Mouse (Mus musculus): ENCODE measurements around the gene Dip2b.

Gene Dip2b

DNA sequence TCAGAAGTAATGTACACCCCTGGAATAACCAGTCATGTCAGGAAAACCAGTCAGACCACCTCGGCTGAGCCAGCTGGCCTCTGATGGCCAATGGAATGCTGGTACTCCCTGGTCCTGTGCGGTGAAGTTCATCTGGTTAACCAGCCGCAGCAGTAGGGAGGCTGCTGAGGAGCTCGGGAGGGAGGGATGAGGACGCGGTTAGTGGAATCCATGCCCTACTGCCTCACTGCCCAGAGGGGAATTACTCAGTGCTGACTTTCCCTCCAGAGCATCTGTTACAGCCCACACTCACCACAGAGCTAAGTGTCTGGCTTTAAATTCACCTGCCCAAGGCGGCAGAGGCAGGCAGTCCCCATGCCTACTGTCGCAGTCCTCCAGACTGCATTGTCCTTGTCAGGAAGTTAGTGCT is 51.2 kb downstream of the Dip2b start:
- DNase-seq, result peak; percentile 28

DNA sequence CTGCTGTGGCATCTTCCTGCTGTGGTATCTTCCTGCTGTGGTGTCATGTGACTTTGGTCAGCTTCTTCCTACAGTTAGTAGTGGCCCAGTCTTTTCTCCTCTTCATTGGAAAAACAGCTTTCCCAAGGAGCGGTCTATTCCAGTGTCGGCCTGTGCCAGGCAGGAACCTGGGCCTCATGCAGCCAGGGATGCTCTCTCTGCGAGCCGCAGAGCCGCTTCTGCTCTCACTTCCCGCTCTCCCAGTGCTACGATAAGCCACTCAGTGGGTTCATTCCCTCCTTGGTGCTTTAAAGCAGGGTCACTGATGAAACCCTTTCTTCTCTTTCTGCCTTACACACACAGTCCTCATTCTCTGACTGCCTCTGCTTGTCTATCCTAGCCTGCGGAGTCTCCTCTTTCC is 53.4 kb downstream of the Dip2b start:
- no peak for DNase-seq

DNA sequence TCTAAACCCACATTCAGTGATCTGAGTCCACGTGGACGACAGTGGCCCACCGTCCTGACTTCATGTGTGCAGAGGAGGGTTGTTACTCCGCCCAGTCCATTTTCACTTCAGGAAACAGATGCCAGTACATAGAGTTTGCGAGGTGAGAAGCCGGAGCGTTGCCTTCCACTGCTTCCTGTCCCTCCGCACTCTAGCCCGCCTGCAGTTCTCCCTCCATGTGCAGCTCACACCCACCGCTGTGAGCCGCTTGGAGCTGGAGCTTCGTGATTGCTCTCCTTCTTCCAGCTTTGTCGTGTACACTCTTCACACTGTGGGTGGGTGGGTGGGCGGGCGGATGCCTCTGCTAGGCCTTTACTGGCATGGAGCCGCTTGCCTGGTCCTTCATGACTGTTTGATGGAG is 53.8 kb downstream of the Dip2b start:
- no peak for DNase-seq

DNA sequence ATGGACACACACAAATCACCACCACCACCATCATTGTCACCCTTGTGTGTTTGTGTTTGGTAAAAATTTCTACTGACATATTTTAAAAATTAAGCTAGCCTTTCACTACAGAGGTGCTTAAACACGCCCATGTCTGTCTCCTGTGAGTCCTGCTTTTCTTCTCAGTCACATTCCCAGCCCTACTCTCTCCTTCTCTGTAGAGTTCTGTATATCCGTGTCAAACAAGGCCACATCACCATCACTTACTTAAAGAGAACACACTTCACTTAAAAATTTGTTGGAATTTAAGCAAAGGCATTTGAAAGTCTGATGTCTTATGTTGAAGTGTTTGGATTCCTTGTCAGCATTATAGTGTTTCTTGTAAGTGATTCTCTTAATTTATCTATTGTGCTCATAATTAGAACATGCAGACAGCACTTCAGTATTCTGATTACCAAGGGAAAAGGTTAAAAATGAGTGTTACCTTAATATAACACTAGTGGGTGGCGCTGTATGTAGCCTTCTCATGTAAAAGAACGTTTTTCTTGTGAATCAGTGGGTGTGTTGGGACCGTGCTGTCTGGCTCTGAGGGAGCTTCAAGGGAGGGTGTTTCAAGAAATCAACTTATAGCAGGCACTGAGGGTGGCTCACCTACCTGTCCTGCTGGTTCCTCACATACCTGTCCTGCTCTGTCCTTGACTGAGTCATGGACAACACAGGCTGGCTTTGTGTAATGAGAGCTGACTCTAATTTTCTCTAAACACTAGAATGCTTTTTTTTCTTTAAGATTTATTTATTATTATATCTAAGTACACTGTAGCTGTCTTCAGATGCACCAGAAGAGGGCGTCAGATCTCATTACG is 58.3 kb downstream of the Dip2b start:
- no peak for DNase-seq

DNA sequence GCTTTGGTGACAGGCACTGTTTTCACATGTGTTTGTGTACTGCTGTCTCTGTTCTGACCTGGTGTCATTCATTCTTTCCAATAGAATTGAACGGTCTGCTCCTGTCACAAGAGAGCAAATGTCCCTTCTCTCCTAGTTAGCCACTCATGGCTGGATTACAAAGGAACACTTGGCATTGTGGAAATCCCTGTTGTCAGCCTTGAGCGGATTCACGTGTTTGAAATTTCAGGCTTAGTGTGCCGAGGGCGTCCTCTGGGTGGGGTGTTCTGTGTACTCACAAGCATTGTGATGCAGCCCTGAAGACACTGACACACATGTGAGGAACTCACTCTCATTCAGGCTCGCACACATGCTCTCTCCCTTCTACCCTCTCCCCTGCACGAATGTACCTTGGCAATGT is 61.9 kb downstream of the Dip2b start:
- no peak for DNase-seq

DNA sequence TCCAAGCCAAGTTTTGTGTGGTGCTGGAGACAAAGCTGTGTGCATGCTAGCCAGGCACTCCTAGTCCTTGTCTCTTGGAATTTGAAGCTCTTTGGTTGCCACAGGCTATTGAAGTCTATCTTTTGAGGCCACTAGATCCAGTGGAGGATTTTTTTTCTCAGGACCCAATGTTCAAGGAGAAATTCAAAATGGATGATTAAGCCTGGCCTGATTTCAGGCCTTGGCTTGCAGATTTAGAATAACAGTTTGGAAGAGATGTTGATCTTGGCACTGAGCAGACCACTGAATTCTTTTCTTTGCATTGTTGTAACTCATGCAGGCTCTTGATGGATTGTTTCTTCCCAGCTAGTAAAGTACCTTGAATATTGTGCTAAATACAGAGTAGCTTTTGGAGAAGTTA is 62.7 kb downstream of the Dip2b start:
- DNase-seq, result no peak

DNA sequence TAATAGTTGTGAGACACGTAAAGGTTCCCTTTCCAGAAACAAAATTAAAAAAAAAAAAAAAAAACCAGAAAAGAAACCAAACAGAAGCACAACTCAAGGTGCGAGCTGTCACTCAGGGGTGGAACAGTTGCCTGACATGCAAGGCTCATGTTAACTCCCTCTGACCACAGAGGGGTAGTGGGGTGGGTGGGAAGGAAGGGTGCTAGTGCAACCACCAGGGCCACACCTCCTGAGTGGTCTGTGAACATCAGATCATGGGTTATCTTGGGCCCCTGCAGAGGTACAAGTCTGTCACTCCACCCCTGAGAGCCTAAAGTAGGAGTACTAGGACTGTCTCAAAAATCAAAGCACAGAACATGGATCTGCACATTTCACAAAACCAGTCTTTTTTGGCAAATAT is 65.7 kb downstream of the Dip2b start:
- no peak for DNase-seq

DNA sequence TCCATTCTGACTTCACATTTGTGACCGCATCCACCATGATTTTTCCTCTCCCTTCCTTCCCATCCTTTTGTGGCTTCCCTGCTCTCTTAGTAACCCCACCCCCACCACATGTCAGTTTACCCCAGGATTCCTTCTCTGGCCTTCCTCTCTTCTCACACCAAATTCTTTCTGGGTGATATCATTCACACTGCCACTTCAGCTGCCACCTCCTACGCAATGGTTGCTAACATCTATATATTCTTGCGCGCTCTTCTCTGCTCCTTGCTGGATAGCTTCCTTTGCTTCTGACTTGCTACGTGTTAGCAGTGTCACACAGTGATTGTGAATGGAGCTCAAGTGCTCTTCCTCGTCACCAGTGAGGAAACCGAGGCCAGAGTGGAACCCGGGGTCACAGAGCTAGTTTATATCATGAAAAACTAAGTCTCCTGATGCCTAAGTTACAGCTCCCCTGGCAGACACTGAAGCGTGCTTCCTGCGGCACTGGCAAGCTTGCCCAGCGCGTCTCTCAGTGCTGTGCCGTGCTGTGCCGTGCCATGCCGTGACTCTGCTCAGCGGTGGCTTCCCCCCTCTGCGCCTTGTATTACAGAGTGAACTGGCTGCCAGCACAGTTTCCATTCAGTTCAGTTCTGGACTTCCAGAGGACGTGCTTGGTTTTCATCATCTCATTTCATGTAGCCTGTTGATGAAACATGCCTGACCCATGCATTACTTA is 69.8 kb downstream of the Dip2b start:
- no peak for DNase-seq

DNA sequence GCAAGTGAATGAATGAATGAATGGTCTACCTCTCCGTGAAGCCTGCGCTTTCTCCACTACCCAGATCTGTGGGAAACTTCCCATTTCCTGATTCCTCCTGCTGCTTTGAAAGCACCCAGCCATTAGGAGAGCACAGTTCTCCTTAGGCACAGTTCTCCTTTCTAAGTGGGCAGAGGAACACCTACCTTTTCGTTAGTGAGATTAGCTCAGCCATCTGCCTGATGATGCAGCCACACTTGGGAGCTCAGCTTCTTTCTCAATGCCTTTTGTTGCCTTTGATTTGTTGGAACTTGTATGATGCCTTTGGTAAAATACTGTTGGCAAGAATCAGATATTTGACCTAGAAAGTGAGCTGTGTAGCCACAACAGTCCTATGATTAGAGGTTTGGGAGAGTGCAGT is 71.5 kb downstream of the Dip2b start:
- no peak for DNase-seq

DNA sequence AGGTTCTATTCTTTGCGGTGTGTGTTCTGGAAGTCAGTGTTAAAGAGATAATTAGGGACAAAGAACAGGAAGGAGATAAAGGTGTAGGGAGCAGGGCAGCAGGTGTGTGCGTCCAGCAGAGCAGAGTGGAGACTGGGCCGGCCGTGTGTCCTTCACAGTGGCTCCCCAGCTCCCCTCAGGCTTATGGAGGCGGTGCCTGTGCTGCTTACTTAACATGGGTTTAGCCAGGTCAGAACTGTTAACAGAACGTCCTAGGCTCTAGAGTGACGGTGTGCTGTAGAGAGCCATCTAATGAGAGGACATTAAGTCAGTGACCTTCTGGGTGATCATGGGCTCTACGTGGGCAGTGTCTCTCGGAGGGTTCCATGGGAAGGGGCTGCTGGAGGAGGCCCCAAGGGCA is 73.4 kb downstream of the Dip2b start:
- no peak for DNase-seq

DNA sequence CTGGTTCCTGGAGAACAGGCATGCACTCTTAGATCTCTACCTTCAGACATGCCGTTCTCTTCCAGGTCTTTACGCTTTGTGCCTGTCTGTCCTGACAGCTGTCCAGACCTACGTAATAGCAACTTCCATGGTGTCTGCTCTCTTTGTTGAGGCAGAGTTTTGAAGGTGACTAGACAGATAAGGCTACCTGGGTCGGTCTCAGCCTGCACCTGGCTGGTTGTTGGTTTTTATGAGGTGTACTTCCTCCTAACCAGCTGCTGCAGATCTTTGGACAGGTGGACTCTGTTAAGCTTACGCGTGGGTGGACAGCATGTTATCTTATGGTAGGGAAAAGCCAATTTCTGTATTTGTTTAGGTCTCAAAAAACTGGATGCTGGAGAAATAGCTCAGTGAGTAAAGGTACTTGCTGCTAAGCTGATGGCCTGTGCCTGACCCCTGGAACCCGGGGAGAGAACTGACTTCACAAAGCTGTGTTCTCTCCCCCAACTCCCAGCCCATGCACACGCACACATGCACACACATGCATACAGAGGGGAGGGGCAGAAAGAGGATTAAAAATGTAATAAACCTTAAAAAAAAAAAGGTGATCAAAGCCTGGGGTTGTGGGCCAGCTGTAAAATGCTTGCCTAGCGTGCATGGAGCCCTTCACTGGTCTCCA is 74.0 kb downstream of the Dip2b start:
- DNase-seq, result no peak

DNA sequence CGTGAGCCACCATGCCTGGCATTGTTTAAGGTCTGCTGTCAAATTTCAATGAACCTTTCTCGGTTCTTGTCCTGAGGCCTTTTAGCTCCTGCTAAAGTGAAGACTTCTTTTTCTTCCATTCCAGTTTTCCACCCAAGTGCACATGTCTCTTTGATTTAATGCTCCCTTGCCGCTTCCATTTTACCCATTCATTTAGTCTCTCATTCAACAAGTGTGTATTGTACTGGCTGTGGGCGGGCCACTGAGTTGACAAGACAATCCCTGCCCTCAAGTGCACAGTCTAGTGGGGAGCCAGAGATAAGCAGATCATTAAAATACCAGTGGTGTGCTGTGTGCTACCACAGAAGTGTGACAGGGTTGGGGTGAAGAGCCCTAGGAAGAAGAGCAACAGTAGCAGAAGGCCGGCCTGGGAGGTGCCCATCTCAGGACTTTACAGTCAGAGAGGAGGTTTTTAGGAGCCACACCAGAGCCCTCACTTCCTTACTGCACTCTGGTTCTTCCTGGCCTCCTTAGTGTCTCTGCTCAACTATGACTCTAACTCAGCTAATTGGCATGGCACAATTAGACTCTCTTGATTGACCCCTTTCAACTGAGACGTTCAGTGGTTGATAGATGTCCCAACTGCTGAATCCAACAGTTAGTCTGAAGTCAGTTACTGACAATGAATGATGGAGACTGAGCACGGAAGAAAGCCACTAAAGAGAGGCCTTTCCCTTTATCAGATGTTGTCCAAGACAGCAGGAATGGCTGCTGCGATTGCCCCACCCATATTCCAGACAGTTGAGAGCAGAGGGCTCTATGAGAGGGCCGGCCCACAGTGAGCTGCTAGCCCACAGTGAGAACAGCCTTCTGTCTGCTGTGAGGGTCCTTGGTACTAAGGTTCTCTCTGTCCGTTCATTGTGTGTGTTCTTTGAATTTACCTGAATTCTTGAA is 75.1 kb downstream of the Dip2b start:
- DNase-seq, result no peak

DNA sequence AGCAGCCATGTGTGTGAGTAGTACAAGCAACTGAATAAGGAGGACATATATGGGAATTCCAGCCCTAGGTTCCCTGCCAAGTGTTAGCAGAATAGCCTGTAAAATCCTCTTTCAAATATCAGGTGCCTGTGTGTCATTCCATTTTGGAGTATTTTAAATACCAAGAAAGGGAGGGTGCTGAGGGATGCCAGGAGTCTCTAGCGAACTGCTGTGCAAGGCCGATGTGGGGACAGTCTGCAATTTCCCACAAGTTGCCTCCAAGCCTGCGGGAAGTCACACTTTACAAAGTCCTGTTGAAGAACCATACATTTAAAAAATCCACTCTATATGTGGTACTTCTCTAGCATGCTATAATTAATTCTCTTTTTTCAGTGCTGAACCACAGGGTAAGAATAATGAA is 77.0 kb downstream of the Dip2b start:
- DNase-seq, result no peak

DNA sequence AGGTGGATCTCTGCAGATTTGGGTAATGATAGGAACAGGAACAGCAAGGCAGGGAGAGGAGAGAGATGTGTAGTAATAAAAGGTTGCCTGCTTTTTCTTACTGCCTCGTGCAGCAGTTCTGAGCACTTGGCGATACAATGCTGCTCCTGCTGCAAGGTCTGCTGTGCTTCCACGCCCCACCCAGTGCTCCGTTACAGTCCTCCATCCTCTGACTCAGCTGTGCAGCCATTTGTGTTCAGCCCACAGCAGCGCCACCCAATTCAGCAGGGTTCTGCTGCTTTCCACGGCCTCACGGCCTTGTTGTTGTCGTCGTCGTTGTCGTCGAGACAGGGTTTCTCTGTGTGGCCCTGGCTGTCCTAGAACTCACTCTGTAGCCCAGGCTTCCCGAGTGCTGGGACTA is 77.9 kb downstream of the Dip2b start:
- no peak for DNase-seq

DNA sequence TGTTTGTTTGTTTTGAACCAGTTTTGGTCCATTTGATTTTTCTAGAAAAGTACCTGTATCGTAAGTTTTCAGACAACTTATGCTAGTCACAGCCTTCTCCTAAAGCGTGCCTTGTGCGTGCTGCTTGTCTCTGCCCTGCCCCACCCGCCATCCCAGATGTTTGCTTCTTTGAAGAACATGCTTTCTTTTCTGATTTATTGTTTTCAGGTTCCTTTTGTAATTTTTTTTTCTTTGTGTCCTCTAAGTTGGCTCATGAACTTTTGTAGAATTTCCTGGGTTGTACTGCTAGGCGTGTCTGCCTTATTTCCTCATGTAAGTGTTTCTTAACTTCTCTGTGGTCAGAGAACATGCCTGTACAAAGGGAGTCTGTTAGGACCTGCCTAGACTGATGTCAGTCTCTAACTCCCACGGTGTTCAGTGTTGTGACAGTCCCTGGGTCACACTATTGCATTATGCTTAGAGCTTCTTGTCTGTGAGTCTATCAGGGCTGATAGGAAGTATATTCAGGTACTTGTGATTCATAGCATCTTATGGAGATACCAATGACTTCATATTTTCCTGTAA is 80.8 kb downstream of the Dip2b start:
- no peak for DNase-seq

DNA sequence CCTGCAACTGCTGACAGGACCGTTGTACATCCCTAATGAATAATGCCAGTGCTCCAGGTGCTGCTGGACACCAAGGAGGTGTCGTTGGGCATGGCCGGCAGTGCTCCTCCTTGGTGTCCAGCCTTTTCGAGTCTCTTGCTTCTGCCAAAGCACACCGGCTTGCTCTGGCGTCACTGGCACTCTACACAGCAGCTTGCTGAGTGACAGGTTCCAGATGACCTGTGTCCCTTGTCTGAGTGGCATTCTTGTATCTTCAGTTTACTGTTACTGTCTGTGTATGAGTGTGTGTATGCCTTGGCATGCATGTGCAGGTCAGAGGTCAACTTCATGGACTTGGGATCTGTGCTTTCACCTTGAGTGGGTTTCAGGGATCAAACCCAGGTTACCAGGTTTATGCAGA is 83.0 kb downstream of the Dip2b start:
- no peak for DNase-seq

DNA sequence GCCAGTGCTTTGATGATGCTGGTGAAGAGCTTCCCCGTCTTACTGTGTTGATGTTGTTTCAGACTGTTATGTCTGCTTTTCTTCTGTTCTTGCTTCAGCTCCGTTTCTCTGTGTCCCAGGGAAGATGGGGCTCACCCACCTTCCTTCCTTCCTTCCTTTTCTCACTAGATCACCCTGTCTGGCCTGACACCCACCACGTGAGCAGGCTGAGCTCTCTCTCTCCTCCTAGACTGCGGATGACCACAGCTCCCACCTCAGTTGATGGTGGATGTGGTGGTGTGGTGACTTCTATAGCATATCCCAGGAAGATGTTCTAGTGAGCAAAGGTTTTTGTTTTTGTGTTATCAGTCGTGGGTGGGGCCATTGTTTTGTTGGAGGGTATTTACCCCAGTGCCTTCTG is 85.4 kb downstream of the Dip2b start:
- no peak for DNase-seq

DNA sequence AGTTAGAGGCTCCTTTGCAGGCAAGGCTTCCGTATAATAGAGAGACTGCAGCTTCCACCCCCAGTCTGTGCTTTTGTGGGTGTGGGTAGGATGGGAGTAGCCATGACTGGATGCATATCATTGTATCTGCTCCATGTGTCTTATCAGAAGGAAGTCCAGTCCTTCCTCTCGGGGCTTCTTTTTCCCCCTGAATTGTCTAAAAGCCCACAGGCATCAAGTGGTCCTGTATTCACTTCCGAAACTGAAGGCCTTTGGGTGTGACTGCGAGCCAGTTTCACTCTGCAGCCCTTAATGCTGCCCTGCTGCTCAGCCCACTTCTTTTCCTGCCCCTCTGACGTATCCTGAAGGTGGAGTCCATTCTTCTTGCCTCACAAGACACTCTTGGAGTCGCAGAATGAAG is 86.8 kb downstream of the Dip2b start:
- DNase-seq, result peak; percentile 23

DNA sequence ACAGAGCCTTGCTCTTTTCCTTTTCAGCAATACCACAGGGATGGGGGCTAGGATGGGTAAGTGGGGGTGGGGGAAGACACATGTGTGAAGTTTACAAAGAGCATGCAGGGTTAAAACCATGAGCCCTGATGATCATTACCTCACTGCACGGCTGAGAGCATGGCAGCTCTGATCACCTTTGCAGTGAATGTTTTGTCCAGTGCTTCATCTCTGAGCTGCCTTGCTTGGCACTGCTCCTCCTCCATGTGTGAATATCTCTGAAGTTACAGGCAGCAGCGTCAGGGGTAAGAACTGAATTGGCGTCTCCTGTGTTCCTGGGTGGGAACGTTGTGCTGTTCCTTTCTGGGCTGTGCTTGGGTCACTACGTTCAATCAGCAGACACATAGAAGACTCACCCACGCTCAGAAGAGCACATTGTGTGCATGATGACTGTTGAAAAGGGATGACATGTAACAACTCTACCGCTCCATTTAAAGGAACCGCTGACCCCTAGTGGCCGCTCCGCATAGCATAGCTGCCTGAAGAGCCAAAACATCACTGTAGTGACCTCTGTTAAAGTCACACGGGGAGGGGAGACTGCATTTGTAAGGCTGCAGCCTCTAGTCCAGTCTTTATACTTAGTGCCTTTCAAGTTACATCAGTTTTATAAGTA is 88.1 kb downstream of the Dip2b start:
- peak; percentile 93 for DNase-seq

DNA sequence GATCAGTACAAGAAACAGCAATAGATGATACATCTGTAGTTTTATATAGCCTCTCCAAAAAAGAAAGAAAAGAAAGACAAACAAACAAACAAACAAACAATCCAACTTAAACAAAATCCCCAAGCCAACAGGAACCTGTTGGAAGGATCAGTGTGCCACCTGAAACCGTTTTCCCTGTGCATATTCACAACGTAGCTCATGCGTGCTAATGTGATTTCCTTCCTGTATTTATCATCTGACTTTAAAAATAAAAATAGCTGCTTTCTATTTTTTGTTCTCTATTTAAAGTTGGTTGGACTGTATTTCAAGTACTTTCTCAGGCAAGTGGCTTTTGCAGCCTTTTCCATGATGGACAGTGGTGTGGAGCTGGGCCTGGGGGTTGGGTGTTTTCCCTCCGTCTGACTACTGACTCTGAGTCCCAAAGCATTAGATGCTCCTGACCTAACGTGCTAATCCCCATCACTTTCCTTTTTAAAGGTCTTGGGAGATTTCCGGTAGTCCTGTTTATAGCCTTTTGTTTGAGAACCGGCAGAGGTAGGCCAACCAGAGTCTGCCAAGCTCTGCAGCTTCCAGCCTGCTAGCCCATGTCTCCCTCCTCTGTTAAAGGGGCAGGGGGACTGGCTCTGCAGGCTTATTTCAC is 90.8 kb downstream of the Dip2b start:
- no peak for DNase-seq

DNA sequence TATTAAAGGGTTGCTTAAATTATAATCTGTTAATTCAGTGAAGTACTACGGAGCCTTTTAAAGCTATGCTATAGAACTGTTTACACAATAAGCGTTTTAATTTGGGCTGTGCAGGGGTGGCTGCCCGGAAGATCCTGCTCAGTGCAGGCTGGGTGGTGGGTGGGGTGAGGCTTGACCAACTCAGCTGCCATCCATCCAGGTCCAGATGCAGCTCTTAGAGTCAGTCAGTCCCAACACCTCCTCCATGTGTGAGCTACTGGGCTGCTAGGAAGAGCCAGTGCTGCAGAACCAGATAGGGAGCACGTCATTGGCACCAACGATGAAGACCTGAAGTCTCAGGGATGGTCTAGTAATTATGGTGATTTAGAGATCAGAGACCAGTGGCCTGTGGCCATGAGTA is 101.2 kb downstream of the Dip2b start:
- no peak for DNase-seq

DNA sequence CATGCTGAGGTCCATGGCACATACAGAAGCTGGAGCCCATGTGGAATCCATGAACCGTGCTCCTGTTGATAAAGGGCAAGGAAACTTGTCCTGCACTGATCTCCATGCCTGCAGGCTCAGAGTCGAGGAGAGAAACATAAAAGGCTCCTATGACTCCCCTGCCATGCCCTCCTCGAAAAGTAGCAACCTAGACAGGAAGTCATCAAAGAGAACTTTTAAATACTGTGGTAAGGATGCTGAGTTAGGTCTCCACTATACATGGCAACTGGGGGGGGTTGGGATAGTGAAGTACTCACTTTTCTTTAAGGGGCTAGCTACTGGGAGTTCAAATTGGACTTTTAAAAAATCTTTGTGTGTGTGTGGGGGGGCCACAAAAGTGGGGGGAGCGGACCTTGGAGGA is 102.0 kb downstream of the Dip2b start:
- no peak for DNase-seq

Measured in lung, postnatal 14 days (tissue).